Mouse (Mus musculus): Measurements from ENCODE around the gene Usp6nl. TPM values are rescaled to one million over a fixed set of nuclear protein-coding genes. Genes with fewer than 3 reads are reported as not detected.

The Usp6nl gene
- polyA plus RNA-seq (2012; rRNA removed; ENCODE audit: low replicate concordance), result 5.3 and 7.5 TPM in 2 replicates

GRCm38 (mm10) chr2:6322376-6322901, at the start of gene Usp6nl:
Usp6nl (plus strand) TSS chr2:6322667.

Other genes starting within 250 kb of the Usp6nl start
- gene Proser2, start 192.5 kb upstream of the Usp6nl start, polyA plus RNA-seq (2012; rRNA removed; ENCODE audit: low replicate concordance), result 3.4 and 7.1 TPM in 2 replicates
- 26.2 and 30.1 TPM in 2 replicates for gene Echdc3, start 109.6 kb upstream of the Usp6nl start, polyA plus RNA-seq (2012; rRNA removed; ENCODE audit: low replicate concordance)